Mouse (Mus musculus) liver, postnatal 0 days (tissue): ENCODE results near the gene Leo1.

Experiments used
- CTCF ChIP-seq: sonication (generic); IDR thresholded peaks from 2 replicates; pipeline ENCODE4 v1.5.1; 2016; ENCODE audit warnings: antibody characterized with exemption, low read depth
- EP300 ChIP-seq: IDR thresholded peaks from 2 replicates; pipeline ENCODE4 v1.6.1; 2016; ENCODE audit warnings: antibody characterized with exemption, low read depth, mild to moderate bottlenecking

DNA sequence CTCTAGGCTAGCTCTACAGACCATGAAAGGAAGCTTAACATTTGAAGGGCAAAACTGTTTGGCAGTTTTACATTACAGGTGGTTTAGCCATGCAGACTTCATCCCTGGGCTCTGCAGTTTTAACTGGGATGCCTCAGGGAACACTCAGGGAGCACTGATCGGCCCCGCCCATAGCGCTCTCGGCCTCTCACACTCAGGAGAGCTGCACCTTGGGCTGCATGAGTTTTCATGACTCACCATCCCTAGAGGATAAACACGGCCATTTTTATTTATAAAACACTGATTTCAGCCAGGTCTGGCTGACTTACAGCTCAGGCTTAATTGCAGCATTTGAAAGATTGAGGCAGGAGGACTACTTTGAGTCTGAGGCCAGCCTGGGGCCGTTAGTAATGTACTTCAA is 43.9 kb downstream of the Leo1 start:
- no peak for TF ChIP-seq CTCF
- TF ChIP-seq EP300, result no peak
